Mouse (Mus musculus) lung, postnatal 4 days (tissue): ENCODE measurements around the gene Rab8b.
A peak's percentile ranks its signal among the peaks of the same experiment; 100 is the strongest.

Experiments
- DNase-seq, 2 experiments: peaks; one replicate each; pipeline ENCODE4 v3.0.0; 2021

The Rab8b gene

DNA sequence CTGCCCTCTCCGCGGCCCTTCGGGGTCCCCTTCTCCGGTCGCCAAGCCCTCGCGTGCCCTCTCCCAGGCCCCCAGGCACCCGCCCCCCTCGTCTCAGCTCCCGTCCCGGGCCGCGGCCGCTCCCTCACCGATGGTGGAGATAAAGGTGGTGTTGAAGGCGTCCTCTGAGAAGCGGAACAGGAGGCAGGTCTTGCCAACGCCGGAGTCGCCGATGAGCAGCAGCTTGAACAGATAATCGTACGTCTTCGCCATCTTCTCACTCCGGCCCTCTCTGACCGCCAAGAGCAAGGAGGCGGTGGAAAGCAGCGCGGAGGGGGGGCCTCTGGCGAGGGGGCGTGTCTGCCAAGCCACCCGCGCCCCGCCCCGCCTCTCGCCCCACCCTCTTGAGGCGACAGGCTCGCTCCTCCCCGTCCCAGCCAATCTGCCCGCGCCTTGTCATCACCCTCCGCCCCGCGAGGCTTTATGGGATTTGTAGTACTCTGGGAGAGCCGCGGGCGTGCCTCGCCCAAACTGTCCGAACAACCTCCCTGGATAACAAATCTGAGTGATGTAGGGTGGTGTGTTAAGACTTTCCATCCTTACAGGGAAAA, at the start of gene Rab8b:
Gene Rab8b, minus strand, starts transcription at position 306 of the 590 bp plus-strand sequence.
- peak; percentile 97 to 98 for DNase-seq

DNA sequence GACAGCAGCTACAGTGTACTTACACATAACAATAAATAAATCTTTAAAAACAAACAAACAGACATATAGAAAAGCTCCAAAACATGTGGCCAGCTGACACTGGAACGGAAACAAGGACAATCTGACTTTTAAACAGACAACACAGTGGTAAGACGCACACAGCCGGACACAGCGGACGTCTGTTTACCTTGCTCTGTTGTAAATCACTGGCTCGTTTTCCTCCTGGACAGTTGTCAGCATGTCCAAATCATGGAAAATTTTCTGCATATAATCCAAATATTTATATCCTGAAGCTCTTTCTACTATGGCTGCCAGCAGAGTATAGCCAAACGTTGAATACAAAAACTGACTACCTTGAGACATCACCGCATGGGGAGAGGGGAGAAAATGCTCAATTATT, 48.0 kb upstream of the Rab8b start:
- peak; percentile 26 to 54 for DNase-seq

DNA sequence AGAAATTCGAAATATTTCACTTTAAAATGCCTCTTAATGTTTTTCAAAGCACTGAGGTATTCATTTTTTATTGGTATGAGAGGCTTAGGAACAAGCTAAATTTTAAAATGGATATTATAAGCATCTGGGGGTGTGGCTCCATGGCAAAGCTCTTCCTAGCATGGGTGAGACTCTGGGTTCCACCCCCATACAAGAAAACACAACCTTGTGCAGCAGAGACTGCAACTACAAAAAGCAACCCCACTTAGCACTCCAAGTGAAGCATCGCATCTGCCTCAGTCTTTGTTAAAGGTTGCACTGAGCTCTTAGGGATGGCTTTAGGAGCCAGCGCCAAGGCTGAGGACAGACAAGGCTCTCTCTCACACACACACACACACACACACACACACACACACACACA, 42.0 kb upstream of the Rab8b start:
- no peak for DNase-seq

DNA sequence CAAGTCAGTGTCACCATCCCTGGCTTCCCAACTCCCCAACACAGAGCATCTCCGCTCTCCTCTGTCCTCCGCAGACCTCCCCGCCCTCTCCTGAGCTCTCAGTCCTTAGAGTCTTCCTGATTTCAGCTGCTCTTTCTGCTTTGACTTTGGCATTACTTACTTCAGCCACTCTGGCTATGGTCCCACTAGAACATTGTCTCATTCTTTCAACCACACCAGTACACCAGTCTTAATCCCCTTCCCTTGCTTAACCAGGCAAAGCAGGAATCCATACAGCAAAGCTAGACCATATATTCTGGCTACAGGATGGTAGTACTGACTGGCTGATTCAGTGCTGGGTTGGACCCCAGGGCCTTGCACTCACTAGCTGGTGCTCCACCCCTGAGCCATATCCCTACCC, 38.0 kb upstream of the Rab8b start:
- no peak for DNase-seq

DNA sequence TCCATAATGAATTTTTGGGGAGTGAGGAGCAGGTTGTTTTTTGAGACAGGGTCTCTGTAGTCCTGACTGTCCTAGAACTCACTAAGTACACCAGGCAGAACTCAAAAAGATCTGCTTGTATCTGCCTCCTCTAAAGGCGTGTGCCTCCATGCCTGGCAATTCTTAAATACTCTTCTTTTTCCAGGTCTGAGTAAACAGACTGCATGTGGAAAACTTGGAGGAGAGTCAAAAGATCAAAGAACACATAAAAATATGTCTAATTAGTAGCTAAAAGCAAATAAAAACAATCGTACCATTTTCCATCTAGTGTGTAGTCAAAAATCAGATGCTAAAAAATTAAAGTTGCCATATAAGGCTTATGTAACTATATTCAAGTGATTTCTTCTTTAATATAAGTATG, 33.4 kb upstream of the Rab8b start:
- DNase-seq = no peak

DNA sequence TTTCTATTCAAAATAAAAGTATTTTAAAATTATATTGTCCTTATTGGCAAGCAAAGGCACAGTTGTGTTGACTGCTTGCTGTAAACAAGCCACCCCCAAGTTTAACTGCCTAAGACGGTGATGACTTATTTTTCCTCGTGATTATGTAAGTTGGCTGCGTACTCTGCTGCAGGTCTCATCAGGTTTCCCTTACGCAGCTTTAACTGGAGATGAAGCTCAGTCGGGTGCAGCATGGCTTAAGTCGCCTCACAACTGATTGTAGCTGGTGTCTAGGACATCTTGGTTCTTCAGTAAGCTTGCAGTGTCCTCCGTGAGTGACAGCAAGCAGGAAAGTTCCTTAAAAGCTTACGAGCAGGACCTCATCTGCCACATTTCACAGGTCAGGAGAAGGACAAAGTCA, 32.8 kb upstream of the Rab8b start:
- no peak for DNase-seq

DNA sequence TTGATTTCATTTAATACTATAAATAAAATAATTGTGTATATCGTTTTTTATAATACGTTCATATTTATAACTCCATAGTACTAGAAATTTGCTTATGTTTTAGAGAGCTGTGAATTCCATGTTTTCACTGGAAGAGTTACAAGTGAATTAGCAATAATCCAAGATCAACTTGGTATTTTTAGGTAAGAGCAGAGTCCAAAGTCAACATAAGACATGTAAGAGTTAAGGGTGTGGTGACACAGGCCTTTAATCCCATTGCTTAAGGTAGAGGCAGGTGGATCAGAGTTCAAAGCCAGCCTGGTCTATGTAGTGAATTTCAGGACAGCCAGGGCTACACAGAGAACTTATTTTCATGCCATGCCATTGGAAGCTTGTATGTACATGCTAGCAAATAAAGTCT, 29.0 kb upstream of the Rab8b start:
- DNase-seq = no peak

DNA sequence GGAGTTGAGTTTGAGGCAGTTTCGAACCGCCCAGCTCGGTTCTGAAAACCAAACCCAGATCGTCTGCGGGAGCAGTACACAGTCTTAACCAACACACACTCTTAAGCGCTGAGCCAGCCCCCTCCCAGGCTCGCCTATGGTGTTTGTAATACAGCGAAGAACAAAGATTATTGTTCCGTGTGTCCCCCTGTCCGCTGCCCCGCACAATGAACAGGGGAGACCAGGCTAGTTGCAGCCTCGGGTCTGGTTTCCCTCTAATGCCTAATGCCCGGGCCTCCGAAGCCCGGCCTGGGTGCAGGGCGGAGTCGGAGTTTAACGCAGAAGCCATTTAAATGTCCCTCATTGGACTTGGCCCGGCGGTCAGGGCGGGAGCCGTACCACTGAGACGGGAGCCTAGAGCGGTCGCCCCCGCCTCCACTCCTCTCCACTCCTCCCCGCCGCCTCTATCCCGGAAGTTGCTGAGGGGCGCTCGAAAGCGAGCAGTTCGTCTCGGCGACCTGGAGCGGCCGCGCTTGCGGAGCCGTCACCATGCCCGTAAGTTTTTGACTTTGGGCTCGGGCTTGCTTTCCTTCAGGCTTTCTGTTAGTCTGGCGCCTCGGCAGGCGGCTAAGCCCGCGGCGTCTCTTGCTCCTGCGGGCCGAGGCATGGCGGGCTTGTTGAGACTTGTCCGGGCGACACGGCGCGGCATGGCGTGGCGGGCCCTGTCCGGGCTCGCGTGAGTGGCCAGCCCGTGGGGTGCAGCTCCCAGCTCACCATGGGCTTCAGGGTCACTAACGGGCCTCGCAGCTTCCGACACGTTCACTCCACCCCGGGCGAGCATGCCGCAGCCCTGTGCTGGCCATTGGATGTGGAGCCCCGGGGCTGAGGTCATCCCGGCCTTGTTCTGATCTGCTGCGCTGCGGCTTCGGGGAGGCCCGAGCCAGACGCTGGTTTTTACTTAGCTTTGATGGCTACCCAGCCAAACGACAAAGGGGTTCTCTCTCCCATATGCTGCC, 26.5 kb upstream of the Rab8b start, which contains the start of gene Rps27l:
Gene Rps27l, plus strand, starts transcription at position 440 of the 995 bp plus-strand sequence.
- peak; percentile 96 to 97 for DNase-seq

DNA sequence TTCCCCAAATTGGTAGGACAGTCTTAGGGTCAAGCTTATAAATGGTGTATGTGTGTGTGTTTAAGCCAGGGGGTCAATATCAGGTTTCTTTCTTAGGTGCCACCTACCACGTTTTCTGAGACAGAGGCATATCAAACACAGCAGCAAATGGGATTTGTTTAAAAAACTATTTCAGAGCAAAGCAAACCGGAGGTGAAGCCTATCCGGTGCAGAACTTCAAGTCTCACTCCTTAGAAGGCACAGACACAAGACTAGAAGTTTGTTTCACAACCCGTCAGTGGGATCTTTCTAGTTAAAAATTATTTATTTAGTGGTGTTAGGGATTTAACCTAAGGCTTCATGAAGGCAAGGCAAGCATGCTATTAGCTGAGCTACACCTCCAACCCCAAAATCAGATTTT, 25.7 kb upstream of the Rab8b start:
- DNase-seq = no peak

DNA sequence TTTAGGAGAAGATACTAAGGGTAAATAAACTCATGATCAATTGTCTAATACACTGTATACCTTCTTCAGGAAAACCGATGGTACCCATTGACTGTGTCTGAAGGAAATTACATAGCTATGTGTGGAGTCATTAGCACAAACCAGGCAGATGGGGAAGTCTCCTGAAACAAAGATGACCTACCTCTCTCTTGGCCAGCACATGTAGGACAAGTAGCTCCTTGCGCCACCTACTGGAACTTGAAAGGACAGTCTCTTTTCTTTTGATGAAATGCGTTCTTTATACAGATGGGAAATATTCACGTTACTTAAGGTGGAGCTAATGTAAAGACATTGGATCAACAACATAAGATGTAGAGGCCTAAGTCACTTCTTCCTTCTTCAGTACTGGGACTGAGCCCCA, 19.3 kb upstream of the Rab8b start:
- DNase-seq = peak in 1 of 2 experiments; percentile 49

DNA sequence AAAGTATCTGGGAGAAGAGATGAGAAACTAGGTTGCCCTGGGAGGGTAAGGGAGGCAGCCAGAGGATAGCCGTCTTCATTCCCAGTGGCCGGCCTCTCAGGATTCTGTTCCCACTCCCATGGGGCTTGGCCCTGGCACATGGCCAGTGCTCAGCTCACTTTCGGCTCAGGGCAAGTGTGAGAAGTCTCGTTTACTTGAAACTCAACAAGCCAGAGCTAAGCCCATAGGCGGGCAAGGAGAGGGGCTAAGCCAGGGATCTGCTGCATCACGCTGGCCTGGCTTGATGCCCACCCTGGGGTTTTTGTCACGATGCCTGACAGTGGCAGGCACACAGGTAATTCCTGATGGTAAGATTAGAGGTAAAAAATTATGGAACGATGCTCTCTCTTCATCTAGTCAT, 18.0 kb upstream of the Rab8b start:
- DNase-seq = peak; percentile 40 to 70

DNA sequence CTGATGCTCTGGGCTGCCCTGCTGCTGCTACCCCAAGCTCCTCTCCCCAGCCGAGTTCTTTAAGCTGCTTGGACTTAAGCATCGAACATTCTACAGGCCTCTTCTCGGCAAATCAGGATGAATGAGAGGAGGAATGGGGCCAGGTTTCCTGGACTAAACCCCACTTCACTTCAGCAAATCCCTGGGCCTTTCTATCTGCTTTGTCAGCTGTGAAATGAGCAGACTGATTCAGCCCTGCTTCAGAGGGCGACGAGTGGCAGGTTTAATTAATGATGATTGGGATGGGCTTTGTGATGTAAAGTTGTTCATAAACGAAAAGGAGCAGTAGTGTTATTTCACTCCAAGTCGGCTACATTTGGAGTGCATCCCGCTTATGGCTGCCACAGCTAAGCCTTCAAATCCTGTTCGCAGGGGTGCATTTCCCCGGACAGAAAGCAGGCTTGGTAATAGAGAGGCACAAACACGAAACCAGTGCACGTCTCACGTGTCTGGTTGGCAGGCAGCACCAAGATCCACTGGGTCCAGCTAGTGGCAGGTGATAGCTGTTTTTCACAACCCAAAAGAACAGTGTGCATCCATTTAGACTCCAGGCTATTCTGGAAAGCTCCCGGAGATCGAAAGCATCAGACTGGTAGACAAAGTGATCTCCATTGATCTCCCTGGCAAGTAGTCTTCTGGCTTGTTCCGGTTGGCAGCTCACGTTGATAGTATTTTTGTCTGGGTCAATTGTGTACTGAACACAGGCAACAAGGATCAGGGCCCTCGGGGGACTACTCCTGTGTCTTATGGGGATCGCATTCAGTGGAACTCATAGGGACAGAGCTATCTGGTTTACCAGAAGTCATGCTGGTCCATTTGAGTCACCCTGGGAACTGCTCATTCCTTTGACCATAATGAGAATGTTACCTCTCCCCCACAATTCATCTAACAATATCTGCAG, 14.7 kb upstream of the Rab8b start:
- no peak for DNase-seq

DNA sequence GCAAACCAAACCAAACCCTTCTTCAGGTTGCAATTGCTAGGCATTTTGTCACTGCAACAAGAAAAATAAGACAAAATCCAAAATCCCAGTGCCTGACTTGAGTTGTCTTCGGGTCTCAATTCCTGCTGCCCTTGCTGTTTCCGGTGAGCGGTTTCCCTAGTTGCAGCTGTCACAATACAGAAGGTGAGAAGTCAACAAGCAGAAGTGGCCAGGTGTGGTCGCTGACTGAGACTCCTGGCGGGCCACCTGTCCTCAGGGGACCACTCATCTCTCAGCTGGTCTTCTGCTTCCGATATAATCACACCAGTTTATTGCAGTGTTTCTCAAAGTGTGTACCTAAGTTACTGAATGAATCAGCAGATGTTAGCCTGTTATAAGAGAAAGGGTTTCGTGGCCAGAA, 10.9 kb upstream of the Rab8b start:
- DNase-seq = no peak

DNA sequence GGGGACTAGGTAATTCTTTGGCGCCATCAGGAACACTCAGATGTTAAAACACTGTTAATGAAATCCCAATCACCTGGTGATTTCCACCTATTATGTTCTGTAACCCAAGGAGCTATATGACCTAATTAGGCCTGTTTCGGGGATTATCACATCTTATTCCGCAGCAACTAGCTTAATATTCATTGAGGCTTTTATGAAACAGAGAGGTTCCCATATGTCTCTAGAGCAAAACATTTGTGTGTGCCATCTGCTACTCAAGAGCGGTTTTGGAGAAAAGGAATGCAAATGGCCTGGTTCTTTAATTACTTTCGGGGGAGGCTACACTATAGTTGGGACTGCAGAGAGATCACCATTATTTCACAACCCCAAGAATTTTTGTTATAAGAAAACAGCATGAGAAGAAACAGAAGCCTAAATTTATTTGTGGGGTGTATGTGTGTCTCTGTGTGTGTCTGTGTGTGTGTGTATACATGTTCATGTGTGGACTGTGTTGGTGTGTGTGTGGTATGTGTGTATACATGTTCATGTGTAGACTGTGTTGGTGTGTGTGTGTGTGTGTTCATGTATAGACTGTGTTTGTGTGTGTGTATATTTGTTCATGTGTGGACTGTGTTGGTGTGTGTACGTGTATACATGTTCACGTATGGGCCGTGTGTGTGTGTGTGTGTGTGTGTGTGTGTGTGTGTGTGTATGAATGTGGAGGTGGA, 8.4 kb upstream of the Rab8b start:
- no peak for DNase-seq

DNA sequence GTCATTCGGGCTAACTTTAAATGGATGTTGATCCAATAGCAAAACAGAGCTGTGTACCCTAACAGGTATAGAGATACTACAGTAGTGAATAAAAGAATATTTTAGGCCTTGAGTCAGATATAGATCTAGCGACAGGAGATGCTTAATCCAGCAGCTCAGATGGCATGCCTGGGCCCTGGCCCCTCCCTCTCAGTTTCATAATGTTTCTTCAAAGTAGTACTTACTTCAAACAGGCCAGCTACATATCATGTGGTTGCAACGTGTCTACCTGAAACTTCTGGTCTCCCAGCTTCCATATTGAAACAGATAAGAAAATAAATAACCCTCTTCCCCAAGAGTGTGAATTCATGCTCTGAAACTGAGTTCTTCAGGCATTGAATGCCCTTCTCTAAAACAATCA, 6.4 kb upstream of the Rab8b start:
- no peak for DNase-seq

DNA sequence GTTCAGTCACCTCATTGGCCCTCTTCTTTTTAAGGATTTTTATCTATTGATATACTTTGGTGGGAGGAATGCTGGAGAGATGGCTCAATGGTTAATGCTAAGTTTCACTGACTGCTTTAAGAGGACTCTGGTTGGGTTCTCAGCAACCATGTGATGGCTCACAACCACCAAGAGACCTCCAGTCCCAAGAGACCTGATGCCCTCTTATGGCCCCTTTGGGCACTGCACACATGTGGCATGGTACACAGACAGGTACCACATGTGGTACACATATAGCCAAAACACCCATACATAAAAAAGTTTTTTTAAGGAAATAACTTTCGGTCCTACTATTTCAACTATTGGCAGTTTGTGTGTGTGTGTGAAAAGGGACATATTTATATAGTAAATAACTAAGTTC, 2.6 kb upstream of the Rab8b start:
- no peak for DNase-seq

DNA sequence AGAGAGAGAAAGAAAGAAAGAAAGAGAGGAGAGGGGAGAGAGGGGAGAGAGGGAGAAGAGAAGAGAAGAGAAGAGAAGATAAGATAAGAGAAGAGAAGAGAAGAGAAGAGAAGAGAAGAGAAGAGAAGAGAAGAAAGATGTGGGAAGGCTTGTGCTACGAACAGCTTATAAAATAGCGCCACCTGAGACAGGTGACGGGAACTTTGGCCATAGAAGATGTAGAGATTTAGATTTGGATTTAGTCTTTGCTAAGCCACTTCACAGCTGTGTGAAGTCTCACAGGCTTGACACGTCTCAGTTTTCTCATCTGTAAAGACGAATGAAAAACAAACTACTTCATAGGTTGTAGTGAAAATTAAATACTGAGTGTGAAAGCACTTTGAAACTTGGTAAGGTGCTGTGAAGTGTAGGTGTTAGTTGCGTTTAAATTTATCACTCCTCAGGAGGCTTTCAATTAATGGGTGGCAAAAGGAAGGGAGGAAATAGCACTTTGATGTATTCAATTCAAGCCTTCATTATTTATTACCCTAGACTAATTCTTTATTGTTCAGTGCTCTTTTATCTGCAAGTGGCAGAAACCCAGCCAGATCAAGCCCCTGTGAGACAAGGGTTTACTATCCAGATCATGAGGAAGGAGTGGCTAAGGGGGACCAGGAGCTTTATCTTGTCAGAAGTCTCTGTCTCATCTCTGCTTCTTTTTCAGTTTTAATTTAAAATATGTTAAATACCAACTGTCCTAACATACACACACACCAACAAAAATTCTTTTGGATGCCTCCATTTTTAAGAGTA, 1.2 kb upstream of the Rab8b start:
- DNase-seq = no peak

DNA sequence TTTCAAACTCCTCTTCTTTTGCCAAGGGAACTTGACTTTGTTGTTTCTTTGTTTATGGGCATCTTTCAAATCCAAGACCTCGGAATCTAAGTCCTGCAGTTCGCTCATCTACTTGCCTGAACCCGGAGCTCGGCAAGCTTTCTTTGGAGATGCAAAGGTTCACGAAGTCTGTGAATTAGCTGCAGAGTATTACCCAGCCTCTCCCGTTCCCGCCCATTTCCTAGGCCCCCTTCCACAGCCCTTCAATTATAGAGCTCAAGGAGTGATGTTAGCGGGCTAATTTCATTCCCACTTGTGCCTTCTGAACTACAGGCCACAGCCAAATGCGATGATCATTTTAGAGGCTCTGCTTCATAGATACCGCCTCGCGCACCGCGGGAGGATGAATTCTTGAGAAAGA, 494 bp upstream of the Rab8b start:
- no peak for DNase-seq

DNA sequence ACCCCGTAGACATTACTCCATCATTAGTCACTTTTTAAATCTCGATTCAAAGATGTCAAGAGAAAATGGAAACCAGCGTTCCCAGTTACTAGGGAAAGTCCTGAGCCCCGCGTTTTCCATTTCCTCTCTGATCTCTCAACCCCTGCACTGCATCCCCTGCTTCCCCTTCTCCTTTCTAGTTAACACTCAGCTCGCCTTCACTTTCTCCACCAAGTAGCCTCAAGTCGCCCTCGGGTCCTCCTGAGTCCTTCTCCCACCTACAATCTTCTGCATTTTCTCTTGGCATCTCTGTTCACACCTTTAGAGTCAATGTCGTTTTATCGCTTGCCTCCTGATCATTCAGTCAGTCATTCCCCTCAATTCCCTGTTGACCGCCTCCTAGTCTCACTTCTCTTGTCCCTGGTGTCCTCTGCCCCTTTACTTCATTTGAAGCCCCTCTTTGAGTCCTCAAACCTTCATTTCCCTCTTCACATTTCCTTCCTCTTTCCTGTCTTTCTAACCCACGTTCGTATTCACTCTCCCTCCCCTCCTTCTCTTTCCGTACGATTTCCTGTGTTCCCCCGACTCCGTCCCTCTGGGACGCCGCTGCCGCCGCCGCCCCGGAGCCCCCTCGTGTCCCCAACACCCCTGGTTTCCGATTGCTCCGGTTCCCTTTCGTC, 686 bp downstream of the Rab8b start:
- peak in 1 of 2 experiments; percentile 25 for DNase-seq

DNA sequence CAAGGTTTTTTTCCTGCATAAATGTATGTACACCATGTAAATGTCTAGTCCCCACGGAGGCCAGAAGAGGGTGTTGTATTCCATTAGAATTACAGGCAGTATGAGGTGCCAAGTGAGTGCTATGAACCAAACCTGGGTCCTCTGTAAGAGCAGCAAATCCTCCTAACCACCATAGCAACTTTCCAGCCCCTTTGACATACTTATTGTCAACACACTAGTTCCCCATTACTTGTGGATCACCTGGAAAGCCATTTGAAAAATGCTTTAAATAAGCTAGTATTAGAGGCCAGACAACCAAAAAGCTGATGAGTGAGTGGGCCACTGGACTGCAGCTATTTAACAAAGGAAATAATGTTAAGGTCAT, 1.6 kb downstream of the Rab8b start:
- no peak for DNase-seq
